Mouse (Mus musculus): ENCODE measurements around the gene Eri3.

GRCm38 (mm10) chr4:117585995-117586394 is 35.8 kb downstream of the Eri3 start:
- no peak for TF ChIP-seq POLR2AphosphoS2 (IDR thresholded peaks at IDR 0.05; ENCODE audit: insufficient read length, low read depth)
- TF ChIP-seq POLR2A (IDR thresholded peaks at IDR 0.05; ENCODE audit: insufficient read length, low read depth) = no peak
- TF ChIP-seq TCF12 (IDR thresholded peaks at IDR 0.05; ENCODE audit: insufficient read depth, poor library complexity, severe bottlenecking) = no peak
- TF ChIP-seq CEBPB (IDR thresholded peaks at IDR 0.05; ENCODE audit: insufficient read depth, poor library complexity, severe bottlenecking) = no peak
- TF ChIP-seq USF1 (IDR thresholded peaks at IDR 0.05; ENCODE audit: low read depth) = no peak
- no peak for TF ChIP-seq MYOD1 (IDR thresholded peaks at IDR 0.05; ENCODE audit: control insufficient read depth in 1 of 3, insufficient read length in 2 of 3, low read depth in 2 of 3)
- no peak for TF ChIP-seq MAX (IDR thresholded peaks at IDR 0.05; ENCODE audit: low read depth)
- no peak for TF ChIP-seq SRF (IDR thresholded peaks at IDR 0.05; ENCODE audit: control insufficient read depth, insufficient read length, low read depth)
- TF ChIP-seq MYOG (IDR thresholded peaks at IDR 0.05; ENCODE audit: control insufficient read depth in 1 of 3, insufficient read depth in 1 of 3, insufficient read length in 2 of 3, low read depth in 2 of 3) = no peak
- no peak for TF ChIP-seq E2F4 (IDR thresholded peaks at IDR 0.05; ENCODE audit: insufficient read depth)
- no peak for TF ChIP-seq REST (IDR thresholded peaks at IDR 0.05; ENCODE audit: insufficient read depth, insufficient read length)

Data from myocyte (in vitro differentiated cells).